Mouse (Mus musculus) kidney, adult 9 months (tissue): Measurements from ENCODE around the gene Krt88.

ENCODE experiments used
- DNase-seq: peaks from one replicate; pipeline ENCODE4 v3.0.0; 2022

The Krt88 gene

GRCm38 (mm10) chr15:101447444-101447843 lies at the start of gene Krt88:
Gene Krt88 (plus strand): TSS chr15:101447744.
- DNase-seq, result no peak

GRCm38 (mm10) chr15:101398269-101398668 lies 49.3 kb upstream of the Krt88 start:
- peak; percentile 31 for DNase-seq

- DNase-seq, result peak; percentile 70
Measured at GRCm38 (mm10) chr15:101410775-101411174, 36.8 kb upstream of the Krt88 start, which contains the start of gene Krt7. Gene Krt7 (plus strand): TSS chr15:101411043.

GRCm38 (mm10) chr15:101412188-101412587 lies 35.4 kb upstream of the Krt88 start:
- DNase-seq, result peak; percentile 72

GRCm38 (mm10) chr15:101413916-101414635 lies 33.5 kb upstream of the Krt88 start:
- peak; percentile 31 for DNase-seq

GRCm38 (mm10) chr15:101414807-101415565 lies 32.6 kb upstream of the Krt88 start:
- DNase-seq, result no peak

- DNase-seq, result no peak
Measured at GRCm38 (mm10) chr15:101418950-101419349, 28.6 kb upstream of the Krt88 start.

- DNase-seq, result no peak
Measured at GRCm38 (mm10) chr15:101420903-101421302, 26.6 kb upstream of the Krt88 start.

GRCm38 (mm10) chr15:101424914-101425313 lies 22.6 kb upstream of the Krt88 start:
- no peak for DNase-seq

GRCm38 (mm10) chr15:101436611-101437010 lies 10.9 kb upstream of the Krt88 start:
- no peak for DNase-seq

- DNase-seq, result no peak
Measured at GRCm38 (mm10) chr15:101438555-101438954, 9.0 kb upstream of the Krt88 start, which contains the start of gene Krt87. Gene Krt87 (minus strand): TSS chr15:101438804.

GRCm38 (mm10) chr15:101440837-101441236 lies 6.7 kb upstream of the Krt88 start:
- no peak for DNase-seq

- DNase-seq, result no peak
Measured at GRCm38 (mm10) chr15:101446572-101446971, 972 bp upstream of the Krt88 start.

GRCm38 (mm10) chr15:101453093-101453736 lies 5.7 kb downstream of the Krt88 start:
- peak; percentile 73 for DNase-seq

GRCm38 (mm10) chr15:101454774-101455173 lies 7.2 kb downstream of the Krt88 start:
- DNase-seq, result no peak

GRCm38 (mm10) chr15:101455292-101455691 lies 7.7 kb downstream of the Krt88 start:
- peak; percentile 34 for DNase-seq

GRCm38 (mm10) chr15:101455891-101456290 lies 8.3 kb downstream of the Krt88 start:
- DNase-seq, result no peak

- DNase-seq, result peak; percentile 37
Measured at GRCm38 (mm10) chr15:101458361-101458930, 10.9 kb downstream of the Krt88 start.

GRCm38 (mm10) chr15:101459283-101459682 lies 11.7 kb downstream of the Krt88 start:
- DNase-seq, result no peak

- no peak for DNase-seq
Measured at GRCm38 (mm10) chr15:101463651-101464050, 16.1 kb downstream of the Krt88 start, which contains the start of gene Krt81. Gene Krt81 (minus strand): TSS chr15:101463751.

- DNase-seq, result no peak
Measured at GRCm38 (mm10) chr15:101469093-101469492, 21.5 kb downstream of the Krt88 start.

GRCm38 (mm10) chr15:101472952-101473528 lies 25.5 kb downstream of the Krt88 start, which contains the start of gene Krt86:
Gene Krt86 (plus strand): TSS chr15:101473478.
- no peak for DNase-seq
